Mouse (Mus musculus): ENCODE data around the gene Gm42421. TPM values are rescaled to one million over a fixed set of nuclear protein-coding genes. Genes with fewer than 3 reads are reported as not detected.

Gene Gm42421
- polyA plus RNA-seq, 1 experiment from 2014 or later = 0.78 TPM

DNA sequence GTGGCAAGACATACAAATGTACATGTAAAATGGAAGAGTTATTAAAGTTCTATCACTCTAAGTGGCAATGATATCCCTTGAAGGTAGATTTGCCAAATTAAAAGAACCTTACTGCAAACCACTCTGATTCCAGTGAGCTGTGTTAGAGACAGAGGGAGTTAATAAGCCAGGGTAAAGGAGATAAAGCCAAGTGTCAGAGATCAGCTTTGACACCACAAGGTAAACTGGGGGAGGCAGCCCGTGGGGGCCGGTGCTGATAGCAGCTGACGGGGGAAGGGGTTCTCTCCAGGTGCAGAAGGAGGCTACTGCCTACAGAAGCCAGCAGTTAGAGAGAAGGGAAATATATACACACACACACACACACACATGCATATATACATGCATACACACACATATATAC lies 44.7 kb downstream of the Gm42421 start:
- Histone ChIP-seq H3K9ac (ENCODE audit: low read depth, low read length) (no peak overlapping the region), H3K36me3 (ENCODE audit: insufficient read depth, low read length) (no peaks in the 10 kb centered on the region), H3K4me1 (replicated peaks; ENCODE audit: insufficient read depth, low read length) (no peaks in the 10 kb centered on the region), H3K4me2 (ENCODE audit: low read length) (no peak overlapping the region), H3K27me3 (ENCODE audit: insufficient read depth, low read length) (no peaks in the 10 kb centered on the region), H3K27ac (no peak overlapping the region), H3K4me3 (replicated peaks; ENCODE audit: low read depth, low read length) (no peak overlapping the region), H3K9me3 (replicated peaks; ENCODE audit: low read length) (no peaks in the 10 kb centered on the region)
- ATAC-seq (replicated peaks; ENCODE audit: low FRiP score, low read depth) = no peak
- DNase-seq (ENCODE audit: low spot score) = no peak
- no peak for TF ChIP-seq CTCF (IDR thresholded peaks at IDR 0.05; ENCODE audit: low read depth)
- WGBS = 57% methylated on average over 3 of the region's 3 CpGs

DNA sequence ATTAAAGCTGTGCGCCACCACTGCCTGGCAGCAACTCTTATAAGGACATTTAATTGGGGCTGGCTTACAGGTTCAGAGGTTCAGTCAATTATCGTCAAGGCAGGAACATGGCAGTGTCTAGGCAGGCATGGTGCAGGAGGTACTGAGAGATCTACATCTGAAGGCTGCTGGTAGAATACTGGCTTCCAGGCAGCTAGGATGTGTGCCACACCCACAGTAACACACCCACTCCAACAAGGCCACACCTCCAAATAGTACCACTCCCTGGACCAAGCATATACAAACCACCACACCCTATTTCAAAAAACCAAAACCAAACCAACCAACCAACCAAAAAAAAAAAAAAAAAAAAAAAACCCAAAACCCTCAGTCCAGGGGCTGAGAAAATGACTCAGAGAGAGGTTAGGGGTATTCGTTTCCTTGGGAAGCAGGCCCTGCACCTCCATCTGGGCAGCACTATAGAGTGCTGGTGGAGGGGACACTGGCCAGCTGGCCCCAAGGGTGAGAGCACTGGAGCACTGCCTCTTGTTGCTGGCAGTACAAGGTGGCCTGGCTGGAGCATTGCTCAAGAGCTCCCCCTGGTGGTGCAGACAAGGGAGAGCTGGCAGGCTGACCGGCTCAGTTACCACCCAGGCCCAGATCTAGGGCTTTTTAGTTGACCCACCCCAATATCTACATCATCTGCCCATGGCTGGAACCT lies 47.1 kb downstream of the Gm42421 start:
- 52% methylated on average over 4 of the region's 4 CpGs for WGBS
- peak; percentile 68 for DNase-seq (ENCODE audit: low spot score)
- no peak overlapping the region for H3K4me2 ChIP-seq (ENCODE audit: low read length)
- no peaks in the 10 kb centered on the region for H3K36me3 ChIP-seq (ENCODE audit: insufficient read depth, low read length)
- no peaks in the 10 kb centered on the region for H3K27me3 ChIP-seq (ENCODE audit: insufficient read depth, low read length)
- no peak overlapping the region for H3K9ac ChIP-seq (ENCODE audit: low read depth, low read length)
- no peak overlapping the region for H3K4me3 ChIP-seq (replicated peaks; ENCODE audit: low read depth, low read length)
- H3K4me1 ChIP-seq (replicated peaks; ENCODE audit: insufficient read depth, low read length) = no peaks in the 10 kb centered on the region
- H3K27ac ChIP-seq = no peak overlapping the region
- ATAC-seq (replicated peaks; ENCODE audit: low FRiP score, low read depth) = peak; percentile 68
- peak; percentile 87 for TF ChIP-seq CTCF (IDR thresholded peaks at IDR 0.05; ENCODE audit: low read depth)
- H3K9me3 ChIP-seq (replicated peaks; ENCODE audit: low read length) = no peaks in the 10 kb centered on the region

DNA sequence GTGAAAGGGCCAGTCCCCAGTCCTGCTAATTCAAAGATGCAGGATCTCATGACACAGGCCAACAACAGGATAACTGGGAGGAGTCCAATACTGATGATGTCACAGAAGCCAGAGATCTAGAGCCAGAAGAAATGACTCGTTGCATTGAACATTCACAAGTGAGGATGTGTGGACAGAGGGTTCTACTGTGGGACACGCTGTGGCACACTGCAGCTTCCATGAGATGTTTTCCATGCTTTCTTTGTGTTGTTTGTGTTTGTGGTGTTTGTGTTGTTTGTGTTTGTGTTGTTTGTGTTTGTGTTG lies 47.6 kb downstream of the Gm42421 start:
- Histone ChIP-seq H3K27ac (no peak overlapping the region), H3K9ac (ENCODE audit: low read depth, low read length) (no peak overlapping the region), H3K9me3 (replicated peaks; ENCODE audit: low read length) (no peaks in the 10 kb centered on the region), H3K36me3 (ENCODE audit: insufficient read depth, low read length) (no peaks in the 10 kb centered on the region), H3K27me3 (ENCODE audit: insufficient read depth, low read length) (no peaks in the 10 kb centered on the region), H3K4me3 (replicated peaks; ENCODE audit: low read depth, low read length) (no peak overlapping the region), H3K4me2 (ENCODE audit: low read length) (no peak overlapping the region), H3K4me1 (replicated peaks; ENCODE audit: insufficient read depth, low read length) (no peaks in the 10 kb centered on the region)
- 57% methylated on average over 2 of the region's 2 CpGs for WGBS
- DNase-seq (ENCODE audit: low spot score) (no peak), ATAC-seq (replicated peaks; ENCODE audit: low FRiP score, low read depth) (no peak)
- no peak for TF ChIP-seq CTCF (IDR thresholded peaks at IDR 0.05; ENCODE audit: low read depth)

- no peak overlapping the region for H3K4me3 ChIP-seq (replicated peaks; ENCODE audit: low read depth, low read length)
- ATAC-seq (replicated peaks; ENCODE audit: low FRiP score, low read depth) (no peak), DNase-seq (ENCODE audit: low spot score) (no peak)
- TF ChIP-seq CTCF (IDR thresholded peaks at IDR 0.05; ENCODE audit: low read depth) = no peak
- H3K9ac ChIP-seq (ENCODE audit: low read depth, low read length) = no peak overlapping the region
- no peak overlapping the region for H3K4me2 ChIP-seq (ENCODE audit: low read length)
- no peaks in the 10 kb centered on the region for H3K4me1 ChIP-seq (replicated peaks; ENCODE audit: insufficient read depth, low read length)
- H3K27me3 ChIP-seq (ENCODE audit: insufficient read depth, low read length) = no peaks in the 10 kb centered on the region
- WGBS = 89% methylated on average over 11 of the region's 11 CpGs
- no peaks in the 10 kb centered on the region for H3K36me3 ChIP-seq (ENCODE audit: insufficient read depth, low read length)
- no peaks in the 10 kb centered on the region for H3K9me3 ChIP-seq (replicated peaks; ENCODE audit: low read length)
- H3K27ac ChIP-seq = no peak overlapping the region
Observed at GRCm38 (mm10) chr5:143976232-143976631, 48.3 kb downstream of the Gm42421 start.

DNA sequence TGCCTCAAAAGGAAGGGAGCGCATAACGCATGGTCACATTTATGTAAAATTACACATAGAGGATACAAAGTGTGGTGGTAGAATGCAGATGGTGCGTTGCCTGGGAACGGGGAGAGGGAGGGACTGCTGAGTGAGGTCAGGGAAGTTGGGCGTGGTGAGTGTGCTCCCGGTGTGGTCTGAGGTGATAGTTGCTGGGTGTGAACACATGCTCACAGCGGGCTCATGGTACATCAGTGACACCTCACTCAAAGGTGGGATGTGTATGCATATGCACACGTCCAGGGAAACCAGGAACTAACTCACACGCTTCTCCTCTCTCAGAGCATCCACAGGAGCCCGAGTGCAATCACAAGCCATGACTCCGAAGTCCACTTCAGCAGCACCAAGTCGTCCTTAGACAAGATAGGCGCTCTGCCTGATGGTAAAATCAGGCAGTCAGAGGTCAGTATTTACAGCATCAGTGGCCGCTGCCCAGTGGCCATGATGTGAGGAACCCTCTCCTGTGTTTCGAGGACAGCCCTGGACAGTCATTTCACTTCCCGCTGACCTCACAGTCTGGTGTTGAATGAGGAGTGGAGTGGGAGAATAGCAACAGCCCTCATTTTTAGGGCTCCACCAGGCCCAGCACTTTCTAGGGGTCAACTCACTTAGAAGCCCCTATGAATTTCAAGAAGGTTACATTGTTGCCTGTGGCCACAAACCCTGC lies 48.9 kb downstream of the Gm42421 start:
- WGBS = 73% methylated on average over 16 of the region's 16 CpGs
- H3K36me3 ChIP-seq (ENCODE audit: insufficient read depth, low read length) = no peaks in the 10 kb centered on the region
- ATAC-seq (replicated peaks; ENCODE audit: low FRiP score, low read depth) (no peak), DNase-seq (ENCODE audit: low spot score) (no peak)
- no peak overlapping the region for H3K4me2 ChIP-seq (ENCODE audit: low read length)
- H3K4me3 ChIP-seq (replicated peaks; ENCODE audit: low read depth, low read length) = no peak overlapping the region
- no peaks in the 10 kb centered on the region for H3K9me3 ChIP-seq (replicated peaks; ENCODE audit: low read length)
- no peak for TF ChIP-seq CTCF (IDR thresholded peaks at IDR 0.05; ENCODE audit: low read depth)
- no peak overlapping the region for H3K27ac ChIP-seq
- no peaks in the 10 kb centered on the region for H3K27me3 ChIP-seq (ENCODE audit: insufficient read depth, low read length)
- H3K9ac ChIP-seq (ENCODE audit: low read depth, low read length) = no peak overlapping the region
- H3K4me1 ChIP-seq (replicated peaks; ENCODE audit: insufficient read depth, low read length) = no peaks in the 10 kb centered on the region

GRCm38 (mm10) chr5:143980858-143981257 lies 52.9 kb downstream of the Gm42421 start:
- Histone ChIP-seq H3K4me1 (replicated peaks; ENCODE audit: insufficient read depth, low read length) (no peaks in the 10 kb centered on the region), H3K9me3 (replicated peaks; ENCODE audit: low read length) (no peaks in the 10 kb centered on the region), H3K4me2 (ENCODE audit: low read length) (no peak overlapping the region), H3K4me3 (replicated peaks; ENCODE audit: low read depth, low read length) (no peak overlapping the region), H3K27me3 (ENCODE audit: insufficient read depth, low read length) (no peaks in the 10 kb centered on the region), H3K36me3 (ENCODE audit: insufficient read depth, low read length) (0 out of 2 replicates have a peak, but pooled peaks cover 7% of the 10 kb centered on the region), H3K9ac (ENCODE audit: low read depth, low read length) (no peak overlapping the region), H3K27ac (no peak overlapping the region)
- WGBS = 19% methylated on average over 9 of the region's 9 CpGs
- ATAC-seq (replicated peaks; ENCODE audit: low FRiP score, low read depth) (no peak; the same call in 1 of the 2 replicates), DNase-seq (ENCODE audit: low spot score) (no peak)
- TF ChIP-seq CTCF (IDR thresholded peaks at IDR 0.05; ENCODE audit: low read depth) = no peak

All from kidney, postnatal 0 days (tissue).